Comparison of ENCODE assay signal across 27 mouse cellular contexts in the genomic region with DNA sequence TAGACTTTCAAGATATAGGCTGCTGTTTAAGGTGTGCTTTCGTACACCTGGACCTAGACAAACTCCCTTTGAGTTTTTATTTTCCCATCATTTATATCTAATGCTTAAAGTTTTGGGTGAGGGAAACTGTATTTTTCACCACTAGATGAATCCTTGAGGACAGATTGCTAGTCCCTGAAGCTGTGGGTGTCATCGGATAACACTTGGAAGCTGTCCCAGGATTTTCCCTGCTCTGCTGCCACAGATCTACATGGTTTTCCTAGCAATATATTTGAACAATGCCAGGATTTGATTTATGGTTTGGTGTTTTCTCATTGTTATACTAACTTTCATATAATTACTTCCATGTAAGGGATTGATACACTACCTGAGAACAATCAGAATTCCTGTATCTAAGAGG. TPM values are rescaled to one million over a fixed set of nuclear protein-coding genes. Genes with fewer than 3 reads are reported as not detected.
A peak's percentile ranks its signal among the peaks of the same experiment; 100 is the strongest.
DNase-seq lines count a peak whose midpoint lies in the region; ATAC-seq lines count a peak whose summit lies in the region.
"Had no signal": no experiment of that assay in that cellular context is flagged by ENCODE, and none has a peak within 500 bp of the region (broad histone marks: within the 10 kb centered on the region; RNA-seq: fewer than 3 reads in every experiment).

No protein-coding gene starts in this region.

- H3K27ac ChIP-seq in hindbrain, embryonic 14.5 days: no peak overlapping the region
- H3K27ac ChIP-seq: embryonic facial prominence, embryonic 10.5 days; forebrain, embryonic 13.5 days; hindbrain, embryonic 12.5 days; hindbrain, postnatal 0 days had no signal

- ATAC-seq in hindbrain, embryonic 14.5 days (ENCODE audit: low FRiP score): no peak
- ATAC-seq: activated CD4-positive, CD25-positive, alpha-beta regulatory T cell, adult 4 months; forebrain, embryonic 13.5 days; forebrain, postnatal 0 days; hindbrain, postnatal 0 days; Patski had no signal

- H3K9me3 ChIP-seq in hindbrain, embryonic 14.5 days (ENCODE audit: control insufficient read depth, low read length): no peaks in the 10 kb centered on the region
- H3K9me3 ChIP-seq: forebrain, embryonic 13.5 days; hindbrain, embryonic 12.5 days had no signal

- no peaks in the 10 kb centered on the region for H3K4me1 ChIP-seq in hindbrain, embryonic 14.5 days (replicated peaks; ENCODE audit: control insufficient read depth, insufficient read depth, low read length)
- H3K4me1 ChIP-seq: embryonic facial prominence, embryonic 10.5 days; forebrain, embryonic 13.5 days; hindbrain, embryonic 12.5 days had no signal

- peak; percentile 11 to 38 for DNase-seq in frontal cortex, postnatal 36 days (ENCODE audit: low spot score in 2 of 2)
- DNase-seq in frontal cortex, postnatal 14 days (ENCODE audit: low spot score in 2 of 2): no peak
- peak; percentile 6 to 11 for DNase-seq in left cerebral cortex, adult 18-20 months (ENCODE audit: low spot score in 2 of 2)
- no peak for DNase-seq in left cerebral cortex, postnatal 10 days (ENCODE audit: extremely low spot score in 1 of 2, low spot score in 2 of 2)
- DNase-seq in brain, adult 2 months (ENCODE audit: low read depth, low spot score): peak; percentile 75
- DNase-seq in layer of hippocampus, adult 9-10 months (ENCODE audit: low spot score): peak; percentile 6
- no peak for DNase-seq in hindbrain, embryonic 14.5 days (ENCODE audit: low spot score)
- no peak for DNase-seq in adrenal gland, postnatal 36 days
- DNase-seq: adrenal gland, postnatal 14 days; cerebellum, adult 2 months; cerebellum, postnatal 10 days; forebrain, postnatal 0 days; gastrocnemius, postnatal 36 days; heart, adult 11 months; heart, postnatal 10 days; heart, postnatal 4 days had no signal

- 94% methylated on average over 2 of the region's 2 CpGs for WGBS in hindbrain, embryonic 14.5 days

- no peaks in the 10 kb centered on the region for H3K36me3 ChIP-seq in hindbrain, embryonic 14.5 days (replicated peaks; ENCODE audit: control insufficient read depth, insufficient read depth)
- H3K36me3 ChIP-seq: embryonic facial prominence, embryonic 10.5 days; hindbrain, embryonic 12.5 days had no signal

- no peak overlapping the region for H3K4me2 ChIP-seq in hindbrain, embryonic 14.5 days (replicated peaks)
- H3K4me2 ChIP-seq: forebrain, embryonic 13.5 days; hindbrain, embryonic 12.5 days had no signal

- H3K4me3 ChIP-seq in hindbrain, embryonic 14.5 days (replicated peaks; ENCODE audit: low read length): no peak overlapping the region
- H3K4me3 ChIP-seq: embryonic facial prominence, embryonic 10.5 days; forebrain, embryonic 13.5 days; hindbrain, embryonic 12.5 days had no signal

- intact Hi-C loops in left cerebral cortex, postnatal 10 days (cut with DNase I): no loop called here

- no peaks in the 10 kb centered on the region for H3K27me3 ChIP-seq in hindbrain, embryonic 14.5 days (ENCODE audit: control insufficient read depth, insufficient read depth, low read length)
- H3K27me3 ChIP-seq: forebrain, embryonic 13.5 days; hindbrain, embryonic 12.5 days; Patski had no signal

- H3K9ac ChIP-seq in hindbrain, embryonic 14.5 days: no peak overlapping the region
- H3K9ac ChIP-seq: forebrain, embryonic 13.5 days; forebrain, postnatal 0 days; hindbrain, embryonic 12.5 days had no signal

RNA-seq across cellular contexts. Expression of a gene that starts 10.2 kb away (rescaled TPM):
- total RNA-seq in left cerebral cortex, adult 18-20 months (2021): not detected
- not detected for total RNA-seq in left cerebral cortex, postnatal 10 days (2021)
- polyA plus RNA-seq in hindbrain, embryonic 14.5 days (2014; fragmentation: Nextera tagmentation; extraction: Ambion mirVana): 0.12 TPM in 1 of 2 replicates, not detected in the other
- under 1 TPM in 1 of 2 experiments, not detected in 1; 0.23 TPM for total RNA-seq in adrenal gland, postnatal 36 days (2021)
- total RNA-seq: CH12.LX; forebrain, postnatal 0 days; gastrocnemius, adult 8-10 months; gastrocnemius, postnatal 36 days; heart, postnatal 4 days; hindbrain, postnatal 0 days had no signal
- polyA plus RNA-seq: activated CD4-positive, CD25-positive, alpha-beta regulatory T cell, adult 4 months; cerebellum, adult 2 months; embryonic facial prominence, embryonic 10.5 days; forebrain, embryonic 13.5 days; forebrain, postnatal 0 days; hindbrain, embryonic 12.5 days; hindbrain, postnatal 0 days; Patski had no signal

RNA-seq across cellular contexts. Expression of a gene that starts 17.5 kb away (rescaled TPM):
- not detected for total RNA-seq in left cerebral cortex, adult 18-20 months (2021)
- total RNA-seq in left cerebral cortex, postnatal 10 days (2021): not detected
- polyA plus RNA-seq in hindbrain, embryonic 14.5 days (2014; fragmentation: Nextera tagmentation; extraction: Ambion mirVana): 0.21 TPM in 1 of 2 replicates, not detected in the other
- under 1 TPM in 1 of 2 experiments, not detected in 1; 0.63 TPM for total RNA-seq in adrenal gland, postnatal 36 days (2021)
- total RNA-seq: CH12.LX; forebrain, postnatal 0 days; gastrocnemius, adult 8-10 months; gastrocnemius, postnatal 36 days; hindbrain, postnatal 0 days had no signal
- polyA plus RNA-seq: activated CD4-positive, CD25-positive, alpha-beta regulatory T cell, adult 4 months; embryonic facial prominence, embryonic 10.5 days; forebrain, embryonic 13.5 days; forebrain, postnatal 0 days; heart, embryonic 14.5 days; hindbrain, embryonic 12.5 days; hindbrain, postnatal 0 days; Patski had no signal

RNA-seq across cellular contexts. Expression of a gene that starts 28.7 kb away (rescaled TPM):
- total RNA-seq in left cerebral cortex, adult 18-20 months (2021): not detected
- total RNA-seq in left cerebral cortex, postnatal 10 days (2021): not detected
- polyA plus RNA-seq in hindbrain, embryonic 14.5 days (2014; fragmentation: Nextera tagmentation; extraction: Ambion mirVana): not detected in 2 replicates
- not detected for total RNA-seq in adrenal gland, postnatal 36 days (2021)
- total RNA-seq: adrenal gland, adult 18-20 months; adrenal gland, postnatal 14 days; CH12.LX; forebrain, postnatal 0 days; gastrocnemius, adult 8-10 months; gastrocnemius, postnatal 36 days; heart, postnatal 10 days; heart, postnatal 4 days; hindbrain, postnatal 0 days had no signal
- polyA plus RNA-seq: activated CD4-positive, CD25-positive, alpha-beta regulatory T cell, adult 4 months; cerebellum, adult 2 months; embryonic facial prominence, embryonic 10.5 days; embryonic facial prominence, embryonic 14.5 days; forebrain, embryonic 13.5 days; forebrain, postnatal 0 days; heart, embryonic 14.5 days; hindbrain, embryonic 12.5 days; hindbrain, postnatal 0 days; Patski had no signal

RNA-seq across cellular contexts. Expression of a gene that starts 49.8 kb away (rescaled TPM):
- under 1 TPM in 1 of 2 experiments, not detected in 1; 0.33 TPM for total RNA-seq in left cerebral cortex, adult 18-20 months (2021)
- total RNA-seq in left cerebral cortex, postnatal 10 days (2021): not detected
- 1.0 and 1.3 TPM in 2 replicates for polyA plus RNA-seq in hindbrain, embryonic 14.5 days (2014; fragmentation: Nextera tagmentation; extraction: Ambion mirVana)
- 1 to 10 TPM; 1.2 to 2.8 TPM for total RNA-seq in adrenal gland, postnatal 36 days (2021)
- total RNA-seq: CH12.LX; gastrocnemius, postnatal 36 days had no signal
- polyA plus RNA-seq: embryonic facial prominence, embryonic 10.5 days; Patski had no signal

Comparison
In these comparisons a context has a peak if more than half of its experiments do, and no peak if none do; other contexts are left out.
1. DNase-seq: peak in frontal cortex, postnatal 36 days (2 of 2), left cerebral cortex, adult 18-20 months (2 of 2), brain, adult 2 months (single experiment) and layer of hippocampus, adult 9-10 months (single experiment); none in frontal cortex, postnatal 14 days (0 of 2), left cerebral cortex, postnatal 10 days (0 of 2), hindbrain, embryonic 14.5 days (single experiment) and adrenal gland, postnatal 36 days (0 of 2).